Mouse (Mus musculus) heart, embryonic 14.5 days (tissue): ENCODE measurements around the gene Spag9. TPM values are rescaled to one million over a fixed set of nuclear protein-coding genes. Genes with fewer than 3 reads are reported as not detected.

Experiments
- ATAC-seq: fragments of 200-750 bp; cut with Nextera tagmentation; 2 replicates; pipeline ENCODE4 v1.8.0; 2017; ENCODE audit warnings: low read depth, moderate TSS enrichment; ENCODE audit not compliant: insufficient number of reproducible peaks, insufficient read depth, low FRiP score
- H3K27ac ChIP-seq, 2 experiments: fragments of 200-500 bp in 1 of 2; fragments of 300-500 bp in 1 of 2; sonication (generic) in 1 of 2; replicated peaks in 1 of 2; 2 replicates each; pipeline ENCODE4 v1.5.1; 2012 to 2014; ENCODE audit warnings: low read depth in 2 of 2, low read length in 2 of 2, control low read depth in 1 of 2, mild to moderate bottlenecking in 1 of 2, mixed read lengths in 1 of 2; ENCODE audit not compliant: control insufficient read depth in 1 of 2, insufficient read depth in 1 of 2
- H3K27me3 ChIP-seq: fragments of 300-500 bp; sonication (generic); 2 replicates; pipeline ENCODE4 v1.6.1; 2014; ENCODE audit warnings: mild to moderate bottlenecking, low read length, control low read depth; ENCODE audit not compliant: control insufficient read depth, insufficient read depth
- H3K36me3 ChIP-seq: fragments of 300-500 bp; sonication (generic); 2 replicates; pipeline ENCODE4 v1.6.1; 2014; ENCODE audit warnings: mild to moderate bottlenecking, control low read depth, low read length, mixed read lengths; ENCODE audit not compliant: control insufficient read depth, insufficient read depth
- H3K4me1 ChIP-seq, 2 experiments: fragments of 200-500 bp in 1 of 2; fragments of 300-500 bp in 1 of 2; sonication (generic) in 1 of 2; 2 replicates each; pipeline ENCODE4 v1.6.1; 2012 to 2014; ENCODE audit warnings: low read length in 2 of 2, control low read depth in 1 of 2, mixed read lengths in 1 of 2; ENCODE audit not compliant: control insufficient read depth in 2 of 2, insufficient read depth in 2 of 2
- H3K4me2 ChIP-seq: fragments of 300-500 bp; sonication (generic); 2 replicates; pipeline ENCODE4 v1.6.1; 2014; ENCODE audit warnings: mild to moderate bottlenecking, low read length
- H3K4me3 ChIP-seq, 2 experiments: fragments of 200-500 bp in 1 of 2; fragments of 300-500 bp in 1 of 2; sonication (generic) in 1 of 2; 2 replicates each; pipeline ENCODE4 v1.5.1; 2012 to 2014; ENCODE audit warnings: low read length in 2 of 2, mild to moderate bottlenecking in 2 of 2, control low read depth in 1 of 2, low read depth in 1 of 2, moderate library complexity in 1 of 2; ENCODE audit not compliant: control insufficient read depth in 1 of 2, insufficient read depth in 1 of 2
- H3K9ac ChIP-seq: fragments of 300-500 bp; sonication (generic); 2 replicates; pipeline ENCODE4 v1.6.1; 2014; ENCODE audit warnings: mild to moderate bottlenecking, low read length
- H3K9me3 ChIP-seq: fragments of 300-500 bp; sonication (generic); 2 replicates; pipeline ENCODE4 v1.6.1; 2016; ENCODE audit warnings: low read length, control low read depth; ENCODE audit not compliant: control insufficient read depth
- WGBS: fragments of 180-500 bp; shearing (Covaris S2); extraction: QIAGEN DNeasy Blood & Tissue Kit; methylation state at CpG from one replicate; pipeline ENCODE4 v1.1.7; 2014; 5-methylcytosine and 5-hydroxymethylcytosine counted together
- polyA plus RNA-seq: library from polyadenylated mRNA; unstranded; fragments of >200 nt; fragmentation: Nextera tagmentation; extraction: Ambion mirVana; gene quantifications from 2 replicates; pipeline ENCODE4 v1.2.1, GENCODE M21; 2014

The Spag9 gene
- polyA plus RNA-seq, 1 experiment from 2014 or later = 63.8 TPM

DNA sequence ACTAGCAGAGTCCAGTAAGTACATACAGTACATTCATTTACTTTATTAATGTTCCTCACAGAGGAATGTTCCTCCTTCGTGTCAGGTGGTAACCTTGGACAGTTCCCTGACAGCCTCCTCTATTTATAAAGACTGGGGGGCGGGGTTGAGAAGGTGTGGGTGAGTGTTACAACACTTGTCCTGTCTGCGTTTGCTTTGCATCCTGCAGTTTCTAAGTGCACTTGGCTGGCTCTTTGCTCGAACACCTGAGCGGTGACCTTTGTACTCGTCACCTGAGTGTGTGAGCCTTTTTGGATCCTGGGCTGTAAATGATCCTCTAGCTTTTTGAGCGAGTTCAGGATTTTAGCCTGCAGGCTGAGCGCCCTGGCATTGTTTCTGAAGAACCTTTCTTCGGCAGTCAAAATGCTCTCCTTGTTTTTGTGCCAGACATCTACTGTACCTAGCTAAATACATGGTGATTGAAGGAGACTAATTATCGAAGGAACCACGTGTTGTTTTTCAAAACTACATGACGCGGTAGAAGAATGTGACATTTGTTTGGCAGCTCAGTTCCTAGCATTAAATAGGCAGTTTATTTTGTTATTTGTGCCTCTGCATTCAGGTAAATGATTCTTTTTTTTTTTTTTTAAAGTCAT is 1.4 kb downstream of the Spag9 start:
- Histone ChIP-seq H3K4me3 (peak overlapping the region; percentile 97 to 100), H3K36me3 (no peaks in the 10 kb centered on the region), H3K4me1 (peaks cover 10 to 13% of the 10 kb centered on the region in 2 experiments), H3K27me3 (no peaks in the 10 kb centered on the region), H3K4me2 (peak overlapping the region; percentile 80), H3K9me3 (no peaks in the 10 kb centered on the region), H3K27ac (peak overlapping the region in 1 of 2 experiments; percentile 100; a peak in 2 of 4 replicates), H3K9ac (peak overlapping the region; percentile 93)
- ATAC-seq = no peak
- 31% methylated on average over 13 of the region's 13 CpGs for WGBS

DNA sequence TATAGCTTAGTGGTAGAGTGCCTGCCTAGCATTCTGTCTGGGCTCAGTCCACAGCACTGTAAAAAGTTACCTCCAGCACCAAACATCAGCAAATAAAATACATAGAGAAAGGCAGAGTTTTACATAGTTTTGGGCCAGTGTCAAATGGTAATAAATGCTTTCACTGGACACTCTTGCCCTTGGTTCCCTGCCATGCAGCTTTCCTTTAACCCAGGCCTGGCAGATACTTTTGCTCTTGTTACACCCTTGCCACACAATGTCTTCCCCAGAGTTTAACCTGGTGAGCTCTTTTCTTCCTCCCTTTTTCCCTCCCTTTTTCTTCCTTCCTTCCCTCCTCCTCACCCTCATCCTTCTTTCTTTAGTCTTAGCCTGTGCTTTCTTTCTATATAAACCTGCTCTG is 3.4 kb downstream of the Spag9 start:
- Histone ChIP-seq H3K27ac (no peak overlapping the region), H3K4me1 (peaks cover 10 to 12% of the 10 kb centered on the region in 2 experiments), H3K27me3 (no peaks in the 10 kb centered on the region), H3K4me3 (no peak overlapping the region), H3K4me2 (no peak overlapping the region), H3K36me3 (peaks cover 3% of the 10 kb centered on the region; the same call in 1 of the 2 replicates), H3K9me3 (no peaks in the 10 kb centered on the region), H3K9ac (no peak overlapping the region)
- no peak for ATAC-seq

- H3K27me3 ChIP-seq = no peaks in the 10 kb centered on the region
- no peak overlapping the region for H3K4me2 ChIP-seq
- H3K4me3 ChIP-seq = no peak overlapping the region
- 93% methylated on average over 2 of the region's 2 CpGs for WGBS
- H3K9me3 ChIP-seq = no peaks in the 10 kb centered on the region
- peaks cover 3% of the 10 kb centered on the region; the same call in 1 of the 2 replicates for H3K36me3 ChIP-seq
- no peaks in the 10 kb centered on the region for H3K4me1 ChIP-seq
- no peak for ATAC-seq
- no peak overlapping the region for H3K9ac ChIP-seq
- H3K27ac ChIP-seq = no peak overlapping the region
Observed at GRCm38 (mm10) chr11:94003346-94003745, 7.5 kb downstream of the Spag9 start.

GRCm38 (mm10) chr11:94019091-94019490 is 23.2 kb downstream of the Spag9 start:
- Histone ChIP-seq H3K36me3 (peaks cover 8% of the 10 kb centered on the region), H3K4me2 (no peak overlapping the region), H3K9ac (no peak overlapping the region), H3K27me3 (no peaks in the 10 kb centered on the region), H3K4me3 (no peak overlapping the region), H3K27ac (no peak overlapping the region), H3K4me1 (no peaks in the 10 kb centered on the region), H3K9me3 (no peaks in the 10 kb centered on the region)
- no peak for ATAC-seq
- 89% methylated on average over 5 of the region's 5 CpGs for WGBS

- no peak for ATAC-seq
- WGBS = 76% methylated on average over 6 of the region's 6 CpGs
- H3K4me3 ChIP-seq = no peak overlapping the region
- H3K27ac ChIP-seq = no peak overlapping the region
- H3K9ac ChIP-seq = no peak overlapping the region
- no peaks in the 10 kb centered on the region for H3K9me3 ChIP-seq
- no peaks in the 10 kb centered on the region for H3K4me1 ChIP-seq
- no peak overlapping the region for H3K4me2 ChIP-seq
- no peaks in the 10 kb centered on the region for H3K27me3 ChIP-seq
- H3K36me3 ChIP-seq = peaks cover 8% of the 10 kb centered on the region
Observed at GRCm38 (mm10) chr11:94020403-94020802, 24.5 kb downstream of the Spag9 start.

GRCm38 (mm10) chr11:94026289-94026688 is 30.4 kb downstream of the Spag9 start:
- no peaks in the 10 kb centered on the region for H3K4me1 ChIP-seq
- H3K4me3 ChIP-seq = no peak overlapping the region
- H3K4me2 ChIP-seq = no peak overlapping the region
- WGBS = 90% methylated on average over 4 of the region's 4 CpGs
- no peaks in the 10 kb centered on the region for H3K27me3 ChIP-seq
- ATAC-seq = no peak
- H3K27ac ChIP-seq = no peak overlapping the region
- H3K9ac ChIP-seq = no peak overlapping the region
- no peaks in the 10 kb centered on the region for H3K9me3 ChIP-seq
- H3K36me3 ChIP-seq = no peaks in the 10 kb centered on the region

- WGBS = 79% methylated on average over 4 of the region's 4 CpGs
- H3K36me3 ChIP-seq = no peaks in the 10 kb centered on the region
- H3K27me3 ChIP-seq = no peaks in the 10 kb centered on the region
- no peak overlapping the region for H3K9ac ChIP-seq
- no peak for ATAC-seq
- peaks cover 0 to 6% of the 10 kb centered on the region in 2 experiments; a peak in 2 of 4 replicates for H3K4me1 ChIP-seq
- no peak overlapping the region for H3K27ac ChIP-seq
- no peak overlapping the region for H3K4me3 ChIP-seq
- H3K9me3 ChIP-seq = no peaks in the 10 kb centered on the region
- H3K4me2 ChIP-seq = no peak overlapping the region
Observed at GRCm38 (mm10) chr11:94032084-94032483, 36.2 kb downstream of the Spag9 start.

DNA sequence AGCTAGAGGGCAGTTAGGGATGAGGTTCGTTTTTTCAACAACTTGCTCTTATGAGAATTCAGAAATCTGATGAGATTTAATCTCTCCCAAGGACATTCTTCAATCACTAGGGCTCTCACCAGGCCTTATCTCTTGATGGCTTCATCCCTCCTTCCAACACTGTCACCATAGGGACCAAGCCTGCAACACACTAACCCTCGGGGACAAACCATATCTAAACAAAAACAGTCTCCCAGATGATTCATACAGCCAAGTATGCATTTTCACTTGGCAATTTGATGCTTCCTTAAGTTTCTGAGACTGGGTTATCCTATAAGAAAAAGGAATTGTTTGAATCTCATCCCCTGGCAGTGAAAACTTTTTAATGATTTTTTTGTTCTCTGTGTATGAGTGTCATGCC is 37.1 kb downstream of the Spag9 start:
- Histone ChIP-seq H3K27ac (0 out of 4 replicates have a peak overlapping the region, but pooled peaks of 1 of the 2 experiments have one; percentile 9), H3K4me1 (peaks cover 0 to 6% of the 10 kb centered on the region in 2 experiments; a peak in 2 of 4 replicates), H3K27me3 (no peaks in the 10 kb centered on the region), H3K4me2 (no peak overlapping the region), H3K9ac (no peak overlapping the region), H3K9me3 (no peaks in the 10 kb centered on the region), H3K4me3 (no peak overlapping the region), H3K36me3 (no peaks in the 10 kb centered on the region)
- WGBS = 28% methylated on average over 2 of the region's 2 CpGs
- no peak for ATAC-seq
